Mouse (Mus musculus) right cerebral cortex, adult 2 months (tissue): ENCODE data around the gene Zfp622.

Experiments used
- DNase-seq, 2 experiments: peaks; one replicate each; pipeline ENCODE4 v3.0.0; 2021 to 2022; ENCODE audit warnings: low spot score in 2 of 2

The Zfp622 gene

DNA sequence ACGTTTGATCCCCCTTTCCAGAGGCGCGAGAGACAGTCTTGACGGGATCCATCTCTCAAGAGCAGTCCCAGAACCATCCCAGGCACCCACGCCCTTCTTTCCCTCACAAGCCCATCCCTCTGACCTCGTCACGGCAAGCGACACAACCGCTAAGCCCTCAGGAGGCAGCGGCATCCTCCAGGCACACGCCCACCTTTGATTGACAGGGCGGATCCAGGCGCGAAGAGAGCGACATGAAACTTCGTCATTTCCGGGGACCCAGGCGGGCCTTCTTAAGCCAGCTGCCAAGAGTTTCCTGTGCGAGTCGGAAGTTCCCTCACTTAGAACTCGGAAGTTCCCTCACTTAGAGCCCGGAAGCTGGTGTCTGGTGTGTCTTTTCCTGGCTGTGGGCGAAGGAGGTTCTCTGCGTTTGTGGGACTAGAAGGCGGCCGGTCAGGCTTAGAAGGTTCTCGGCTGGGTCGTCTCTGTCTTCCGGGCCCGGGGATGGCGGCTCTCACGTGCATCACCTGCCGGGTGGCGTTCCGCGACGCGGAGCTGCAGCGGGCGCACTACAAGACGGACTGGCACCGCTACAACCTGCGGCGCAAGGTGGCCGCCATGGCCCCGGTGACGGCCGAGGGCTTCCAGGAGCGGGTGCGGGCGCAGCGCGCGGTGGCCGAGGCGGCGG lies at the start of gene Zfp622:
Gene Zfp622, plus strand, starts transcription at position 300 of the 667 bp plus-strand sequence.
- DNase-seq, result peak; percentile 95 to 96

DNA sequence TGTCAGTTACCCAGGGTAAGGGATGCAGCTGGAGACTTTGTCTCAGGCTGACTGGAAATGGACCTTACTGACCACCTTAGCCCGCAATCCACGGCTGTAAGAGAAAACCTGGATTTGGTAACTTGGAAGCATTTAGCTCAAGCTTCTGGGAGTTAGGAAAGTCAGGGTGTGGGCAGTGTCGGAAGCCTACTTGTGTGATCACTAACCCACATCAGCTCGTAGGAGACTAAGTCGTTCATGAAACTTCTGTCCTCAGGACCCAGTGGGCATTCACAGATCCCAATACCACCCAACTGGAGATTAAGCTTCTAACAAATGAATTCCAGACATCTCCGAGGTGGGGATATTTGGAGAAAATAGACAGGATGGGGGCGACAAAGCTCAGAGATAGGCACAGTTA lies 49.8 kb upstream of the Zfp622 start:
- no peak for DNase-seq

DNA sequence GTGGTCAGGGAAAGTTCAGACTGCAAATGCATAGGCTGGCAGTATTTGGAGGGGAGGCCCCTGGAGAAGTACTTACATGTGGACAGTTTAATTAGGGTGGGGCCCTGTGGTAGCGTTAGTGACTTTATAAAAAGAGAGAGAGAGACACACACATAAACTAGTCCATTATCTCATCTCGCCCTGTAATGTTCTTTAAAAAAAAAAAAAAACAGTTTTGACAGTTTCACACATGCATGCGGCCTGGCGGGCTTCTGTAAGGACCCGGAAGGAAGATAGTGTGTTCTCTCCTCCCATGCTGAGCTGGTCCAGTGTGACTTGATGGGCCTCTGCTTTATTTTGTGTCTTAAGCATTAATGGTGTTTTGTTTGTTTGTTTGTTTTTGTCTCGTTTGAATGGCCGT lies 45.7 kb upstream of the Zfp622 start:
- DNase-seq, result no peak

DNA sequence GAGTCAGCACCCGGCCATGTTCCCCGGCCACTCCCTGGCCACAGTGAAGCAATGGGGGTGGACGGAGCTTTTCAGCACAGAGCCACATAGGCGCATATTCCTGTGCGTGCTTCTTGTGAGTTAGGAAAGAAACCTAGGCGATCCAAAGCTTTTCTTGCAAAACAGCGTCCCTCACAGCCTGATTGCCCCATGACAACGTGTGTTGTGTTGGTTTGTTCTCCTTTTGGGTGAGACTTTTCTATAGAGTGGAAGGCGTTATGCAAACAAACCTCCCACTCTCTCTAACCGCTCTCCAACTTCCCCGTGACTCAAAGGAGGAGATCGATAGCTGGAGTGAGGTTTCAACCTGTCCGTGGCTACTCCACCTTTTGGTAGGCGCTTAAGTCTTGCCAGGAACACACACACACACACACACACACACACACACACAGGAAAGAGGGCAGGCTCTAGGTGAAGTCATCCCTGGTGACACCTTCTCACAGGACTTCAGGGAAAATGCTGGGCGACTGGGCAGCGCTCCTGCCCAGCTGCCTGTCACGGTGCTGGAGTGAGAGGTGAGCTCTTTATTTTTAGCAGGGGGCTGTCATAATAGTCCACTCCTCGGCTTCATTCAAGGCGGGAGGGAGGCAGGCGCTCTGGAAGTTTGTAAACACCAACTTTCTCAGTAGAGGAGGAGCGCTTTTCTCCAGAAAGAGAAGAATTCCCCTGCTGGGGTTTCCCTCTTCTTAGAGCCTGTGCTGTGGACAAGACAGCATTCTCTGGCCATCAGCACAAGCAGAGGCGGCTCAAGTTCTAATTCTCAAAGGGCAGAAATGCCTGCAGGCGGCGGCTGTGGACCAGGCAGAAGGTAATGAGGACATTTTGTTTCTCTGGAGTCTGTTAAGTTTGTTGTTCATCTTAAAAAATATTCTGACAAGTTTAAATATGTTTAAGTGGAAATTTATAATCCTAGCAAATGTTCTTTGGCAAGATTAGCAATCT lies 43.5 kb upstream of the Zfp622 start:
- no peak for DNase-seq

DNA sequence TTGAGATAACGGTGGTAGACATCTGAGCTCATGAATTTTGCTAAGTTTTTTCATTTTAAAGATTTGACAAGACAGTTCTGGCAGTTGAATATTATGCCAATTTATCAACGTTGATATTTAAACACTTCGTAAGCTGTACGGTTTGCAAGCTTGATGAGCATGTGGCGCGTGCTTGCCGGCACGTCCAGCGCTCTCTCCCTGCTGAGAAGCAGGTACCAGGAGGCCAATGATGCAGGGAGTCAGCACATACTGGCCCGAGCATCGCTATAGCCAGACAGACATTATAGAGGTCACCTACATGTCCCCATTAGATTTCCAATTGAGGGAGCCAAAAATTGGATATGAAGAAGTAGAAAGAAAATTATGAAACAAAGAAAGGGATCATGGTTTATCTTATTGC lies 42.7 kb upstream of the Zfp622 start:
- DNase-seq, result no peak

DNA sequence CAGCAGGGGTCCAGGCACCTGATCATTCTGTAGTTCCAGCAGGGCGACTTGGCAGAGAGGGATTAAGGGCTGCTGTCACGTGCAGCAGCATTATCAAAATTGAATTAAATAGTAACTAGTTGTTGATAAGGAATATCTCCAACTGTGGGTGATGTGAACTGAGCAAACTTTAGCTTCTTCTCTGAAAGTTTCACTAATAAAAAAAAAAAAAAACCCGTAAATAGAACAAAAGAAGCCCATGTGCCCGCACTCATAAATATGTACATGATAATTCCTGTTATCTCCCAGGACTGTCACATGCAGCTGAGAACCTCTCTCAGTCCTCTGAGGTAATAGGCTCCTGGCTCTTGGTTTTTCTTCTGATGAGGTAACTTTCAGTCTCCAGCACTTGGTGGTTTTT lies 41.8 kb upstream of the Zfp622 start:
- DNase-seq, result no peak

DNA sequence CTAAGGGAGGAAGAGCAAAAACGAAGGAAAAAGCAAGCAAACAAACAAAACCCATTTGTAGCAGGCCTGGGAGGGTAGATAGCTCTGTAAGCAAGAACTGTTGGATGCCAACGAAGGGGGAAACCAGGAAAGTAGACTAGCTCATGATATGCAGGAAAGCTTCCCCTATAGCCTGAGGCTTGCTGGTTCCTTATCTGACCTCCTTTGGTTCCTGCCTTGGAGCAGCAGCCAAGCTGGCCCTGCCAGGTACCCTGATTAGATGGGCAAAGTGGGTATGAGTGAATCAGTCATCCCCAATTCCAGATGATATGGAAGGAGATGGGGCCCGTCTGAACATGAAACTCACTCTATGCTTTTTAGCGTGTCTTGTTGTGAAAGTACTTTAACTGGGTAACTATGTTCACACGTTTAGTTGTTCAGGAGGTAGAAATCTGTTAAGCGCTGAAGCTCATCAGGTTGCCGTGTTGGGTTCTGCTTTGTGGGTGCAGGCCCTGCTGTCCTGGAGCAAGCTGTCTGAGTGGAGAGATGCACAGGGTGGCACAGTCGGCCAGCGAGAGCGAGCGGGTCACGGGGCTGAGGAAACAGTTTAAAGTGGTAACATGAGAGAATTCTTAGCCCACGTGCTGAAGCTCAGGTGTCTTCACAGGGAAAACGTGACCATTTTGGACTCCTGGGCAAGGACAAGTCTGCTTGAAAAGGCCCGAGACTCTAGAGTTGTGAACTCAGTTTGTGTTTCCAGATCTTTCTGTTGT lies 40.6 kb upstream of the Zfp622 start:
- DNase-seq, result no peak

DNA sequence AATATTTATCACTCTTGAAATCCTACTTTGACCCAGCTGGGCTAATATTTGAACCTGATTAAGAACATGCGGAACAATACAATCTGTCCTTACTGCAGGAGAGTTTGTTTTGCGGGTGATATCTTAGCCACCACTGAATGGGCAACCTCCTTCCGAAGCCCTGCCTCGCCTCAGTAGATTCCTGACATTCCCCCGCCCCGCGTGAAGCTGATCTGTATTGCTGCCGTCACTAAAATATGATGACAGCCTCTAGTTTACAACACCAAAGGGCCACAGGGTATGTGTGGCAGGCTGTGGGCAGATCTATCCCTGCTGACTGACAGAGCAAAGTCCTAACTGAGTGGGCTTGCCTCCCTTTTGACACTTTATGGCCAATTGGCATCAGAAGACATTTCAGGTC lies 38.9 kb upstream of the Zfp622 start:
- no peak for DNase-seq

DNA sequence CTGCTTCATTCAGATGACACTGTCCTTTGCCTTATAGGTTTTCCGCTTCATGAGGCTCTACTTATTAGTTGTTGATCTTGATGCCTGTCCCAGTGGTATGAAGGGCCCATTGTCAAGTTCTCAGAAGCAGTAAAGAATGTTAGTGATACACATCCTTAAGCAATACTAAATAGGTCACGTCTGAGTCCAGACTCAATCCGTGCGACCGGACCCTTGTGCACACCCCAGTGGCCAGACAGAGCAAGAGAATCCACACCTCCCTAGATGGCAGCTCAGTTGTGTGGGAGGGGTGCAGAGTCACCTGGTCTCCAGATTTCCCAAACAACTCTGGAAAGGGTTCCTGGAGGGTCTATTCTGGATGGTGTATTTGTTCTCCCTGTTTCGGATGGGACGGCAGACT lies 37.7 kb upstream of the Zfp622 start:
- no peak for DNase-seq

DNA sequence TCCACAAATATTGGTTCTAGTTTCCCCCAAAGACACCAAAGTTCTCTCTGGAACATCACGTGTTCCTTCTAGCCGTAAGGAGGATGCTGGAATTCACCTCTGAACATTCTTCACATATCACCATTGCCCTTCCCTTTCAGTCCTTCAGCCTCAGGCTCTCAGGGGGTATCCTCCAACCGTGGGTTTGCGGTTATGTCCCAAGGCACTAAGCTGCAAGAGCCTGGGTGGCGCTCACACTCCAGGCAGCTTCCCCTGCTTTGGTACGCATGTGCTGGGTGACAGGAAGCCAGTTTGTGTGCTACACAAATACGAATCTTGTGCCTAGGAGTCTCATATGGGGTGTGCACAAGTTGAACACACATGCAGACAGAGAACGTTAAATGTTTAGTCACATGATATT lies 36.8 kb upstream of the Zfp622 start:
- no peak for DNase-seq

DNA sequence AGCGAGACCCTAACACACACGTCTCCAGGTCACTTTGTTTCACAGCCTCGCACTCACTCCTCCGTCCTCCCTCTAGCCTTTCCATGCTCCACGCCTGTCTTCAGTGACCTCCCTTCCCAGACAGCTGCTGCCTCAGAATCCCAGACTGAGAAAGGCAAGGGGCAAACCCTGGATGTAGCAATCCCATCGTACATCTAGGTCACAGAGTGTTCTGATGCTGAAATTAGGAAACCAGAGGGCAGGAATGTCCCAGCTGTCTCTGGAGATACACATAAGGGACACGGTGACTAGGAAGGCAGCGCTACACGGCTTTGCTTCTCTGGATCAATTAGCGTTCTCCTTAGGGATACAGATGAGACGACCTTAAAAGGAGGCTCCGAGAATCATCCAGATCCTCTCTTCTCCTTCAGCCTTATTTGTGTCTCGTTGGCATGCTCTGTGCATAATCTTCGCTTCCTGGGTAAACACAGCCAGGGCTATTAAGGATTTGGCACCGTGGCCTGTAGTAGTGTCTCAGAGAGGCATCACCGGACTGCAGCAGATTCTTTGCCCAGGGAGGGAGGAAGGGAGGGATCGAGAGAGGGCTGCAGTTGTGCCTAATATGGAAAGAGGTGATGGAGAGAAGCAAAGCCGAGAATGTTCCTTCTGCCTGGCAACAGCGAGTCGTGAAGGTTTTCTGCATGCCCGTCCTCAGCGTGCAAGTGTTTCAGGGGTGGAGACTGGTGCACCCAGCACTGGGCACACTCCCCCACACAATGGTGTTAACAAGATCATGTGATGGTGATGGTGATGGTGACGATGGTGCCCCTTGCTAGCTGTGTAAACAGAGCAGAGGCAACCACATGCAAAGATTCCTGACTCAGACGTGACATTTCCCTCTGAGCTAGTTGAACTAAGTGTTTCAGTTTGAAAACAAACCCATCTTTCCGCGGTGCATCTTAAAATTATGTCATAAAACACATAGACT lies 35.6 kb upstream of the Zfp622 start:
- peak in 1 of 2 experiments; percentile 23 for DNase-seq

DNA sequence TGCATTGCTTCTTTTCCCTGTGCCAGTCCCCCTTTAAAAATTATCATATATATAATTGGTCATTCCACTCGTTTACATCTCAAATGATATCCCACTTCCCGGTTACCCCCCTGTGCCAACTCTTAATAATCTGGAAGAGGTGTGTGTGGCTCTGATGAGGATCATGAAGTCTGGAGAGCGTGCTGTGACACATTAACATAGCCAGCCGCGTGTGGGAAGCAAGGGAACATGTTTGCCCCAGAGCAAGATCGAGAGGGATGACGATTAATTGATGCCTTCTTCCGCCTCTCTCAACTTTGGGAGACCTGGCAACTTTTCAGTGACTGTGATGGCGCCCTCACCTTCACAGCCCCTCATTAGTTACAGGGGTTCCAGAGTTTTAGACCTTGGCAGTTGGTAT lies 34.5 kb upstream of the Zfp622 start:
- no peak for DNase-seq

DNA sequence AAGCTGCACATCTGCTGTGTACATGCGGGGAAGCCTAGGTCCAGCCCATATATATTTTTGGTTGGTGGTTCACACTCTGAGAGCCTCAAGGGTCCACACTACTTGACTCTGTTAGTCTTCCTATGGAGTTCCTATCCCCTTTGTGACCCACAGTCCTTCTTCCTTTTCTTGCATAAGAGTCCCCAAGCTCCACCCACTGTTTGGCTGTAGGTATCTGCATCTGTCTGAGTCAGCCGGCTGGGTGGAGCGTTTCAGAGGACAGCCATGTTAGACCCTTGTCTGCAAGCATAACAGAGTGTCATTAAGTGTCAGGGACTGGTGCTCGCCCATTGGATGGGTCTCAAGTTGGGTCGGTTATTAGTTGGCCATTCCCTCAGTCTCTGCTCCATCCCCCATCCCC lies 33.6 kb upstream of the Zfp622 start:
- DNase-seq, result no peak

DNA sequence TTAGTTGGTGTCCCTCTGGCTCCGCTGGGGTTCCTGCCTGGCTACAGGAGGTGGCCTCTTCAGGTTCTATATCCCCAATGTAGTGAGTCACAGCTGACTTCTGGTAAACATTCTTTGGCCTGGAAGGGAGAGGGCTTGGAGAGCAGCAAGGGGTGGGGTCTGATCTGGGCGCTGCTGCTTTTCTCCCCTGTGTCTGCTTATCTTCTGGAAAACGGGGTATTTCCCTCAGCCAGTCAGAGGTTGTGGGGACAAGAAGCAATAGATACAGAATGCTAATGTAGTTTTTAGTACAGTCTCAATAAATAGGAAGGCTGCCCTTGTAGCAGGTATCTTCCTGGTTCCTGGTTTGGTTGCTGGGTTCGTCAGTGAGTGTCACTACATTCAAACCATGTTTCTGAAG lies 33.1 kb upstream of the Zfp622 start:
- DNase-seq, result no peak

DNA sequence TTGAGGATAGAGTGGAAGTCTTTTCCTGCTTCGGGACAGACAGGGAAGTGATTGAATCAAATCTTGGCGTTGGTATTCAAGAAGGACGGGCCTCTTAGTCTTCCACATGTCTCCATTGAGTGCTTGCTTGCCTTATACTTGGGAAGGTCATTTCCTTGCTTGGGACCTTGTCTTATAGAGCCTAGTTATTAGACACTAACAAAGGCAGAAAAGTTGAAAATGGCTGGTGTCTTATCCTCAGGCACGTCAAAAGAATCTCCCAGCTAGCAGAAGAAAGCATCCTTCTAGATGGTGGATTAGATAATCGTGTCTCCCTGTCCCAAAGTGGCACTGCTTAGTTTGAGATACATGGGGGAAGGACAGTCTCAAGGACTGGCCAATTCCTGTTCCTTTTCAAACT lies 28.2 kb upstream of the Zfp622 start:
- no peak for DNase-seq

DNA sequence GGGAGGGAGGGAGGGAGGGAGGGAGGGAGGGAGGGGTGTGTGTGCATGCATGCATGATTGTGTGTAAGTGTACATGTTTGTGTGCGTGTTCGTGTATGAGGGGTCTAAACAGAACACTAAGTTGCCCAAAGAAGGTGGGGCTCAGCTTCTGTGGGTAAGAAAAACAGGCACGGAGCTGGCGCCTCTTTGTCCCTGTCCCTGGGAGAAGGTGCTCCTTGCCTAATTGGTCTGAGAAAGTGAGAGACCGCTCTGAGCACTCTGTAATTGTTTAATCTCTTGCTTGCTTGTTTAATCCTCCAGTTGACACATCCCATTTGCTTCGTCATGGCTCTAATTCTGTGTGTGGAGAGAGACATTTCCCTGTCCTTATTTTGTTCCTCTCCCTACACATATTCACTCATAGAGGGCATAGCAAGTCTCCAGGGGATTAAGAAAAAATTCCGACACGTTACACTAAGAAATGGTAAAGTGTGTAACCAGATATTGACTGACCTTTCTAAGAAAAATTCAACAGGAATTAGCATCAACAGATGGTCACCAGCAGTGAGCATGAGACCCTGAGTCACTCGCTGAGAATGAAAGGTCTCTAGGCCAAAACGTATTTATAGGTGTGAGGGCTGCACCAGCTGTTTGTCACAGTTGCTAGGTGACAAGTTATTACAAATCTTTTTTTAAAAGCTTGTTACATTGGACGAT lies 27.6 kb upstream of the Zfp622 start:
- no peak for DNase-seq

DNA sequence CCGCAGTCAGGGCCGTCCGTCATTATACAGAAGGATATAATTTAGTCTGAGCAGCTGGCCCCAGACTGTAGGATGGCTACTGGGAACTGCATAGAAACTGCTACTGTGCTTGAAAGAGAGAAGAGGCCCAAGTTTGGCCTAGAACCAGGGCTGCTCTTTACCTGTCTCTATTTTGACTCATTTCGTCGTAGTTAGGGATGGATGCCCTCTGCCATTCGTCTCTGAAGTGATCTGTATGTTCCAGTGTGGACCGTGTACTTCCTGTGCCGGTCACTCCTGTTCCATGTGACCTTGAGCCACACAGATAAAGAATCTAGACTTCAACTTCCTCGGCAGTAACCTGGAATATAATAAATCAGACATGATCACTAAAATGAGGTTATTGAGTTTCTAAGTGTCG lies 26.5 kb upstream of the Zfp622 start:
- no peak for DNase-seq

DNA sequence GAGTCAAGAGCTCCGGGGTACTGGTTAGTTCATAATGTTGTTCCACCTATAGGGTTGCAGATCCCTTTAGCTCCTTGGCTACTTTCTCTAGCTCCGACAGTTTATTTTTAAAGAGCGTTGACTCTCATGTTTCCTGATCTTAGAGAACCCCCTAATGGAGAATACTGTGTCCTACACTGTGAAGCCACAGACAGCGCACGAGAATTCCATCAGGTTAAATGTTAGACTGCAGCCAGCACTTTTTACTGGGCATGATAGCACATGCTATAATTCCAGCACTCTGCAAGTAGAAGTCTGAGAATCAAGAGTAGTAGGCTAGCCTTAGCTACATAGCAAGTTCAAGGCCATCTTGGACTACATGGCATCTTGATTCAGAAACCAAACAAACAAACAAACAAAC lies 24.8 kb upstream of the Zfp622 start:
- DNase-seq, result no peak

DNA sequence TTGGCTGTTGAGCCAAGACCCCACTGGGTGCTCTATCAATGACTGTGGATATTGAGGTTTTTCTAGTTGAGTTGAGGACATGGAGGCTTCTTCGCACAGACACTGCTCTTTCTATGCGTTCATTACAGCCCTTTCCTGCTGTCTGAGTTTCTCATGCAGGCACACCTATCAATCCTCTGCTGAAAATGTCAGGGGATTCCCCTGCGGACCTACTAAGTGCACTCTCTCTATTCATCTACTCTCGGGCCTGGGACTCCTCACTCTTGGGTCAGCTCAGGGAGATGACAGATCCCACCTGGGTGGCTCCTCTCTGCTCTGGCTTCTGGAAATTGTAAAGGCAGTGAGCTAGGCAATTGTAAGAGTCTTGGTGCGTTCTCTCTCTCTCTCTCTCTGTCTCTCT lies 23.9 kb upstream of the Zfp622 start:
- DNase-seq, result no peak

DNA sequence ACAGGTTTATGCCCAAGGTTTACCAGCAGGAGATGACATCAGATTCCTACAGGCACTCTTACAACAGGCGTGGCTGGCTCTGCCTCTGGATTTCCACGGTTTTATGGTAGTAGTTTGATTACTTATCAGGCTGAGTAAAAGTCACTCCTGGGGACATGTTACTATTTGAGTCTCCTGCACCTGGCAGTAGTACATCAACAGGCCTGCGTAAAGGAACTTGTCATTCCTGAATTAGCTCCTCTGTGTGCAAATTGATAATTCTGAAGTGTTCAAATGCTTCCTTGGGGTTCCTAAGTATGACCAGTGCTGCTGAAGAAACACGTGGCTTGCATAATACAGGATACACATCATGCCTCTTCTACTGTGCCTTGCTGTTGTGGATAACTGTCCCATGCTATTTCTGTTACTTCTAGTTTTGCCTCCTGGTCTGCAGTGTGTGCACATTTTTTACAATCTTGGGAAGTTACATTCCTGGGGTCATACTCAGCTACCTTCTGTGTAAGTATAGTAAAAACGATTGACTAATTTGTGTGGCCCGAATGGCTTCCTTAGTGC lies 17.9 kb upstream of the Zfp622 start:
- DNase-seq, result no peak
